Mouse (Mus musculus) MEL (cell line): ENCODE data around the gene Dgkh. TPM values are rescaled to one million over a fixed set of nuclear protein-coding genes. Genes with fewer than 3 reads are reported as not detected.

Experiments
- DNase-seq: peaks from one replicate; pipeline ENCODE4 v3.0.0; 2011; ENCODE audit warnings: low read depth, low spot score
- H3K27ac ChIP-seq: 2 replicates; pipeline ENCODE4 v1.5.1; 2012; ENCODE audit warnings: low read depth, mild to moderate bottlenecking, control low read depth, low read length, moderate library complexity; ENCODE audit not compliant: control insufficient read depth
- H3K27me3 ChIP-seq, 2 experiments: fragments of 150-350 bp in 1 of 2; sonication (generic) in 1 of 2; 2 replicates each; pipeline ENCODE4 v1.6.1; 2012; ENCODE audit warnings: low read length in 2 of 2, mild to moderate bottlenecking in 2 of 2, improper control_type of control experiment in 1 of 2, moderate library complexity in 1 of 2; ENCODE audit not compliant: insufficient read depth in 2 of 2, control insufficient read depth in 1 of 2
- H3K36me3 ChIP-seq, 2 experiments: 2 replicates each; pipeline ENCODE4 v1.6.1; 2012 to 2014; ENCODE audit warnings: low read length in 2 of 2, improper control_type of control experiment in 1 of 2, inconsistent platforms in 1 of 2, mild to moderate bottlenecking in 1 of 2; ENCODE audit not compliant: insufficient read depth in 2 of 2, control insufficient read depth in 1 of 2
- H3K4me1 ChIP-seq, 2 experiments: fragments of 150-350 bp in 1 of 2; sonication (generic) in 1 of 2; 2 replicates each; pipeline ENCODE4 v1.6.1; 2012; ENCODE audit warnings: low read length in 2 of 2, improper control_type of control experiment in 1 of 2, mild to moderate bottlenecking in 1 of 2; ENCODE audit not compliant: insufficient read depth in 2 of 2, control insufficient read depth in 1 of 2
- H3K4me3 ChIP-seq, 2 experiments: fragments of 150-350 bp in 1 of 2; sonication (generic) in 1 of 2; 2 replicates each; pipeline ENCODE4 v1.5.1; 2012; ENCODE audit warnings: low read depth in 2 of 2, low read length in 2 of 2, mild to moderate bottlenecking in 2 of 2, moderate library complexity in 2 of 2, control low read depth in 1 of 2, improper control_type of control experiment in 1 of 2; ENCODE audit not compliant: control insufficient read depth in 1 of 2, insufficient read depth in 1 of 2
- H3K79me2 ChIP-seq: 2 replicates; pipeline ENCODE4 v1.6.1; 2012; ENCODE audit warnings: mild to moderate bottlenecking, low read length, moderate library complexity; ENCODE audit not compliant: control insufficient read depth, poor library complexity, insufficient read depth
- H3K9ac ChIP-seq: 2 replicates; pipeline ENCODE4 v1.6.1; 2012; ENCODE audit warnings: low read depth, mild to moderate bottlenecking, control low read depth, low read length, moderate library complexity; ENCODE audit not compliant: control insufficient read depth, poor library complexity, severe bottlenecking
- H3K9me3 ChIP-seq: fragments of 150-350 bp; sonication (generic); replicated peaks from 2 replicates; pipeline ENCODE4 v1.6.1; 2012; ENCODE audit warnings: mild to moderate bottlenecking, low read length, improper control_type of control experiment, moderate library complexity; ENCODE audit not compliant: insufficient read depth
- BHLHE40 ChIP-seq: IDR thresholded peaks from 2 replicates; pipeline ENCODE4 v1.6.1; 2012; ENCODE audit warnings: low read depth, mild to moderate bottlenecking, inconsistent platforms, low read length, improper control_type of control experiment, borderline replicate concordance
- CHD1 ChIP-seq: IDR thresholded peaks from 2 replicates; pipeline ENCODE4 v1.6.1; 2012; ENCODE audit warnings: low read depth, mild to moderate bottlenecking, inconsistent platforms, low read length, improper control_type of control experiment
- CHD2 ChIP-seq: IDR thresholded peaks from 2 replicates; pipeline ENCODE4 v1.6.1; 2011; ENCODE audit warnings: low read length, improper control_type of control experiment
- CTCF ChIP-seq, 3 experiments: IDR thresholded peaks in 2 of 3; conservative IDR thresholded peaks in 1 of 3; 2 replicates each; pipeline ENCODE4 v1.5.1; 2011 to 2012; ENCODE audit warnings: low read length in 3 of 3, low read depth in 2 of 3, mild to moderate bottlenecking in 2 of 3, improper control_type of control experiment in 1 of 3, inconsistent platforms in 1 of 3, mixed read lengths in 1 of 3, moderate library complexity in 1 of 3; ENCODE audit not compliant: control insufficient read depth in 1 of 3, insufficient read depth in 1 of 3, poor library complexity in 1 of 3, severe bottlenecking in 1 of 3
- E2F4 ChIP-seq: IDR thresholded peaks from 2 replicates; pipeline ENCODE4 v1.6.1; 2011; ENCODE audit warnings: low read depth, low read length, improper control_type of control experiment, borderline replicate concordance
- EP300 ChIP-seq, 2 experiments: IDR thresholded peaks; 2 replicates each; pipeline ENCODE4 v1.6.1; 2011; ENCODE audit warnings: improper control_type of control experiment in 2 of 2, low read length in 2 of 2, low read depth in 1 of 2, mild to moderate bottlenecking in 1 of 2
- ETS1 ChIP-seq: IDR thresholded peaks from 2 replicates; pipeline ENCODE4 v1.6.1; 2012; ENCODE audit warnings: low read depth, mild to moderate bottlenecking, inconsistent platforms, low read length, improper control_type of control experiment, moderate library complexity
- HCFC1 ChIP-seq: IDR thresholded peaks from 2 replicates; pipeline ENCODE4 v1.6.1; 2012; ENCODE audit warnings: low read depth, mild to moderate bottlenecking, inconsistent platforms, low read length, improper control_type of control experiment, moderate library complexity
- JUND ChIP-seq: IDR thresholded peaks from 2 replicates; pipeline ENCODE4 v1.6.1; 2011; ENCODE audit warnings: low read depth, mild to moderate bottlenecking, improper control_type of control experiment, low read length
- KAT2A ChIP-seq: conservative IDR thresholded peaks from 2 replicates; pipeline ENCODE4 v1.6.1; 2012; ENCODE audit warnings: low read depth, low read length, improper control_type of control experiment, inconsistent platforms
- MAFK ChIP-seq: IDR thresholded peaks from 2 replicates; pipeline ENCODE4 v1.6.1; 2011; ENCODE audit warnings: low read depth, mild to moderate bottlenecking, low read length, improper control_type of control experiment, borderline replicate concordance
- MAZ ChIP-seq: IDR thresholded peaks from 2 replicates; pipeline ENCODE4 v1.6.1; 2012; ENCODE audit warnings: low read depth, mild to moderate bottlenecking, inconsistent platforms, low read length, improper control_type of control experiment
- MEF2A ChIP-seq: IDR thresholded peaks from 2 replicates; pipeline ENCODE4 v1.6.1; 2014; ENCODE audit warnings: low read depth, mild to moderate bottlenecking, inconsistent platforms, low read length, improper control_type of control experiment; ENCODE audit not compliant: poor library complexity, insufficient replicate concordance, severe bottlenecking; ENCODE audit errors: extremely low read depth
- MXI1 ChIP-seq: IDR thresholded peaks from 2 replicates; pipeline ENCODE4 v1.6.1; 2011; ENCODE audit warnings: mild to moderate bottlenecking, low read depth, low read length, improper control_type of control experiment
- MYC ChIP-seq: IDR thresholded peaks from 2 replicates; pipeline ENCODE4 v1.6.1; 2011; ENCODE audit warnings: low read depth, mild to moderate bottlenecking, low read length, improper control_type of control experiment, moderate library complexity
- NELFE ChIP-seq: IDR thresholded peaks from 2 replicates; pipeline ENCODE4 v1.6.1; 2011; ENCODE audit warnings: low read depth, low read length, improper control_type of control experiment
- NRF1 ChIP-seq: IDR thresholded peaks from 2 replicates; pipeline ENCODE4 v1.6.1; 2014; ENCODE audit warnings: low read depth, mild to moderate bottlenecking, inconsistent platforms, low read length, improper control_type of control experiment, moderate library complexity; ENCODE audit not compliant: poor library complexity, insufficient read depth, severe bottlenecking
- RCOR1 ChIP-seq: IDR thresholded peaks from 2 replicates; pipeline ENCODE4 v1.6.1; 2012; ENCODE audit warnings: low read depth, mild to moderate bottlenecking, inconsistent platforms, low read length, improper control_type of control experiment
- SIN3A ChIP-seq: IDR thresholded peaks from 2 replicates; pipeline ENCODE4 v1.6.1; 2012; ENCODE audit warnings: low read length, improper control_type of control experiment, inconsistent platforms
- TBP ChIP-seq: IDR thresholded peaks from 2 replicates; pipeline ENCODE4 v1.8.0; 2011; ENCODE audit warnings: low read depth, low read length, improper control_type of control experiment
- TCF12 ChIP-seq: IDR thresholded peaks from 2 replicates; pipeline ENCODE4 v1.6.1; 2014; ENCODE audit warnings: low read depth, mild to moderate bottlenecking, inconsistent platforms, low read length, improper control_type of control experiment, moderate library complexity
- UBTF ChIP-seq: IDR thresholded peaks from 2 replicates; pipeline ENCODE4 v1.6.1; 2012; ENCODE audit warnings: low read depth, mild to moderate bottlenecking, inconsistent platforms, low read length, improper control_type of control experiment, moderate library complexity, borderline replicate concordance; ENCODE audit not compliant: insufficient read depth
- USF2 ChIP-seq, 2 experiments: IDR thresholded peaks; 2 replicates each; pipeline ENCODE4 v1.6.1; 2011 to 2012; ENCODE audit warnings: improper control_type of control experiment in 2 of 2, low read length in 2 of 2, borderline replicate concordance in 1 of 2, inconsistent platforms in 1 of 2, low read depth in 1 of 2, mild to moderate bottlenecking in 1 of 2; ENCODE audit not compliant: insufficient read depth in 1 of 2
- ZKSCAN1 ChIP-seq: IDR thresholded peaks from 2 replicates; pipeline ENCODE4 v1.6.1; 2012; ENCODE audit warnings: low read depth, mild to moderate bottlenecking, inconsistent platforms, low read length, improper control_type of control experiment, moderate library complexity
- ZMIZ1 ChIP-seq: IDR thresholded peaks from 2 replicates; pipeline ENCODE4 v1.6.1; 2012; ENCODE audit warnings: low read depth, mild to moderate bottlenecking, inconsistent platforms, low read length, improper control_type of control experiment, moderate library complexity
- polyA plus RNA-seq, 2 experiments: library from polyadenylated mRNA; stranded (reverse) in 1 of 2; unstranded in 1 of 2; fragments of >175 nt in 1 of 2; fragments of >200 nt in 1 of 2; gene quantifications; 2 replicates each; pipeline versions ENCODE4 v1.2.1 to v1.2.4; 2012; ENCODE audit warnings: low replicate concordance in 2 of 2, low read depth in 1 of 2; ENCODE audit not compliant: insufficient read length in 2 of 2, insufficient read depth in 1 of 2, missing spikeins in 1 of 2
- total RNA-seq: library from RNA; depleted of rRNA; stranded (reverse); fragments of 300-350 nt; gene quantifications from 2 replicates; pipeline ENCODE4 v1.2.3, GENCODE M21; 2012

Dgkh gene
- total and polyA plus RNA-seq, 3 experiments, result under 0.01 TPM; not detected in 2

- Histone ChIP-seq H3K4me1 (no peaks in the 10 kb centered on the region), H3K36me3 (no peaks in the 10 kb centered on the region), H3K79me2 (no peaks in the 10 kb centered on the region), H3K27ac (no peak overlapping the region), H3K9me3 (no peaks in the 10 kb centered on the region), H3K9ac (no peak overlapping the region), H3K4me3 (no peak overlapping the region), H3K27me3 (peaks cover 0 to 3% of the 10 kb centered on the region in 2 experiments; a peak in 2 of 4 replicates)
- no peak for TF ChIP-seq MAZ
- TF ChIP-seq MXI1, result no peak
- TF ChIP-seq NELFE, result no peak
- no peak for TF ChIP-seq CHD1
- no peak for TF ChIP-seq EP300 (IDR thresholded peaks at IDR 0.05; ENCODE audit: low read depth in 1 of 2, low read length in 2 of 2)
- no peak for TF ChIP-seq SIN3A
- TF ChIP-seq HCFC1, result no peak
- TF ChIP-seq NRF1, result no peak
- no peak for TF ChIP-seq CTCF (IDR thresholded peaks at IDR 0.05 in 2 of 3, conservative IDR thresholded peaks at IDR 0.05 in 1 of 3; ENCODE audit: control insufficient read depth in 1 of 3, insufficient read depth in 1 of 3, low read depth in 2 of 3, low read length in 3 of 3, poor library complexity in 1 of 3, severe bottlenecking in 1 of 3)
- no peak for TF ChIP-seq ZKSCAN1
- TF ChIP-seq ZMIZ1, result no peak
- TF ChIP-seq TBP, result no peak
- no peak for TF ChIP-seq MEF2A
- TF ChIP-seq MAFK, result no peak
- TF ChIP-seq RCOR1, result no peak
- no peak for TF ChIP-seq CHD2
- TF ChIP-seq BHLHE40, result no peak
- no peak for TF ChIP-seq TCF12
- no peak for TF ChIP-seq ETS1
- DNase-seq, result no peak
Measured at GRCm38 (mm10) chr14:78566431-78566830, 166.1 kb downstream of the Dgkh start.

GRCm38 (mm10) chr14:78564292-78564691, 168.3 kb downstream of the Dgkh start:
- Histone ChIP-seq H3K36me3 (no peaks in the 10 kb centered on the region), H3K9me3 (no peaks in the 10 kb centered on the region), H3K27ac (no peak overlapping the region), H3K4me1 (no peaks in the 10 kb centered on the region), H3K27me3 (peaks cover 0 to 6% of the 10 kb centered on the region in 2 experiments; a peak in 2 of 4 replicates), H3K79me2 (no peaks in the 10 kb centered on the region), H3K9ac (no peak overlapping the region), H3K4me3 (no peak overlapping the region)
- TF ChIP-seq UBTF (no peak), BHLHE40 (no peak), E2F4 (no peak), JUND (no peak), MYC (no peak), ZMIZ1 (no peak), USF2 (IDR thresholded peaks at IDR 0.05; ENCODE audit: borderline replicate concordance in 1 of 2, insufficient read depth in 1 of 2, low read depth in 1 of 2, low read length in 2 of 2) (no peak), KAT2A (no peak)
- DNase-seq, result no peak
